Mouse (Mus musculus): Measurements from ENCODE around the gene Prdx1. TPM values are rescaled to one million over a fixed set of nuclear protein-coding genes. Genes with fewer than 3 reads are reported as not detected.
"Not testable (repeated sequence)": the region's sequence is repeated elsewhere in the genome, so short reads cannot be mapped to it uniquely, and the experiment has no call there.

Gene Prdx1
- polyA plus RNA-seq (2017; shearing (Covaris generic)): 100 to 1,000 TPM; 602 to 696 TPM

- ATAC-seq: peak; percentile 88
Measured at GRCm38 (mm10) chr4:116685402-116686061, at the start of gene Prdx1. TSS of gene Prdx1 (plus strand) at chr4:116685544.

GRCm38 (mm10) chr4:116638821-116639220, 46.5 kb upstream of the Prdx1 start:
- no peak for ATAC-seq

GRCm38 (mm10) chr4:116642071-116642470, 43.3 kb upstream of the Prdx1 start:
- no peak for ATAC-seq

- ATAC-seq: peak; percentile 56
Measured at GRCm38 (mm10) chr4:116644326-116644725, 41.0 kb upstream of the Prdx1 start.

- no peak for ATAC-seq
Measured at GRCm38 (mm10) chr4:116645624-116646023, 39.7 kb upstream of the Prdx1 start.

- no peak for ATAC-seq
Measured at GRCm38 (mm10) chr4:116649411-116649810, 35.9 kb upstream of the Prdx1 start.

- ATAC-seq: no peak
Measured at GRCm38 (mm10) chr4:116650365-116650764, 35.0 kb upstream of the Prdx1 start.

GRCm38 (mm10) chr4:116650924-116651796, 34.2 kb upstream of the Prdx1 start, which contains the start of gene Akr1a1:
TSS of gene Akr1a1 (minus strand) at chr4:116651680.
- ATAC-seq: peak; percentile 92

GRCm38 (mm10) chr4:116651797-116652135, 33.6 kb upstream of the Prdx1 start:
- ATAC-seq: peak; percentile 44

- no peak for ATAC-seq
Measured at GRCm38 (mm10) chr4:116653228-116653627, 32.1 kb upstream of the Prdx1 start.

GRCm38 (mm10) chr4:116655100-116655499, 30.2 kb upstream of the Prdx1 start:
- ATAC-seq: no peak

- no peak for ATAC-seq
Measured at GRCm38 (mm10) chr4:116655658-116656057, 29.7 kb upstream of the Prdx1 start.

GRCm38 (mm10) chr4:116657971-116658370, 27.4 kb upstream of the Prdx1 start:
- no peak for ATAC-seq

GRCm38 (mm10) chr4:116659474-116659873, 25.9 kb upstream of the Prdx1 start:
- ATAC-seq: no peak

- ATAC-seq: not testable (repeated sequence)
Measured at GRCm38 (mm10) chr4:116659916-116660315, 25.4 kb upstream of the Prdx1 start.

GRCm38 (mm10) chr4:116660829-116661228, 24.5 kb upstream of the Prdx1 start:
- no peak for ATAC-seq

- no peak for ATAC-seq
Measured at GRCm38 (mm10) chr4:116661998-116662397, 23.3 kb upstream of the Prdx1 start.

- ATAC-seq: no peak
Measured at GRCm38 (mm10) chr4:116666625-116667024, 18.7 kb upstream of the Prdx1 start.

- no peak for ATAC-seq
Measured at GRCm38 (mm10) chr4:116668145-116668544, 17.2 kb upstream of the Prdx1 start.

- no peak for ATAC-seq
Measured at GRCm38 (mm10) chr4:116669291-116669690, 16.1 kb upstream of the Prdx1 start.

- no peak for ATAC-seq
Measured at GRCm38 (mm10) chr4:116672785-116673184, 12.6 kb upstream of the Prdx1 start.

- not testable (repeated sequence) for ATAC-seq
Measured at GRCm38 (mm10) chr4:116674761-116675160, 10.6 kb upstream of the Prdx1 start.

GRCm38 (mm10) chr4:116676027-116676426, 9.3 kb upstream of the Prdx1 start:
- ATAC-seq: peak; percentile 26

- no peak for ATAC-seq
Measured at GRCm38 (mm10) chr4:116677808-116678207, 7.5 kb upstream of the Prdx1 start.
